Mouse (Mus musculus) kidney, adult 2 months (tissue): Measurements from ENCODE around the gene Faf1. TPM values are rescaled to one million over a fixed set of nuclear protein-coding genes. Genes with fewer than 3 reads are reported as not detected.

Experiments used
- DNase-seq: peaks from one replicate; pipeline ENCODE4 v3.0.0; 2021
- H3K27ac ChIP-seq: fragments of 200-500 bp; 2 replicates; pipeline ENCODE4 v1.5.1; 2012; ENCODE audit warnings: low read depth, low read length, control low read depth, inconsistent platforms; ENCODE audit not compliant: insufficient read depth
- H3K27me3 ChIP-seq: fragments of 200-500 bp; replicated peaks from 2 replicates; pipeline ENCODE4 v1.6.1; 2012; ENCODE audit warnings: mild to moderate bottlenecking, moderate library complexity, low read length, inconsistent platforms; ENCODE audit not compliant: control insufficient read depth, insufficient read depth
- H3K36me3 ChIP-seq: fragments of 200-500 bp; 2 replicates; pipeline ENCODE4 v1.6.1; 2012; ENCODE audit warnings: mild to moderate bottlenecking, moderate library complexity, low read length, inconsistent platforms; ENCODE audit not compliant: control insufficient read depth, insufficient read depth
- H3K4me1 ChIP-seq: fragments of 200-500 bp; 2 replicates; pipeline ENCODE4 v1.6.1; 2011; ENCODE audit warnings: low read length; ENCODE audit not compliant: control insufficient read depth, insufficient read depth
- H3K4me3 ChIP-seq: fragments of 200-500 bp; 2 replicates; pipeline ENCODE4 v1.5.1; 2011; ENCODE audit warnings: mild to moderate bottlenecking, low read depth, low read length, control low read depth; ENCODE audit not compliant: insufficient read depth
- CTCF ChIP-seq: fragments of 200-500 bp; conservative IDR thresholded peaks from 2 replicates; pipeline ENCODE4 v1.5.1; 2011; ENCODE audit warnings: low read depth, mild to moderate bottlenecking, control low read depth, low read length, moderate library complexity, mixed read lengths; ENCODE audit not compliant: insufficient read depth, insufficient read length
- POLR2A ChIP-seq: fragments of 200-500 bp; IDR thresholded peaks from one replicate; pipeline ENCODE4 v1.6.1; 2011; ENCODE audit warnings: low read depth, low read length, control low read depth
- WGBS: fragments of 180-500 bp; shearing (Covaris S2); methylation state at CpG from one replicate; pipeline ENCODE4 v1.1.7; 2018; 5-methylcytosine and 5-hydroxymethylcytosine counted together
- polyA plus RNA-seq: library from polyadenylated mRNA; depleted of rRNA; stranded (reverse); fragments of >200 nt; gene quantifications from 2 replicates; pipeline ENCODE4 v1.2.3, GENCODE M21; 2012

The Faf1 gene
- polyA plus RNA-seq, 1 experiment = 8.7 TPM

DNA sequence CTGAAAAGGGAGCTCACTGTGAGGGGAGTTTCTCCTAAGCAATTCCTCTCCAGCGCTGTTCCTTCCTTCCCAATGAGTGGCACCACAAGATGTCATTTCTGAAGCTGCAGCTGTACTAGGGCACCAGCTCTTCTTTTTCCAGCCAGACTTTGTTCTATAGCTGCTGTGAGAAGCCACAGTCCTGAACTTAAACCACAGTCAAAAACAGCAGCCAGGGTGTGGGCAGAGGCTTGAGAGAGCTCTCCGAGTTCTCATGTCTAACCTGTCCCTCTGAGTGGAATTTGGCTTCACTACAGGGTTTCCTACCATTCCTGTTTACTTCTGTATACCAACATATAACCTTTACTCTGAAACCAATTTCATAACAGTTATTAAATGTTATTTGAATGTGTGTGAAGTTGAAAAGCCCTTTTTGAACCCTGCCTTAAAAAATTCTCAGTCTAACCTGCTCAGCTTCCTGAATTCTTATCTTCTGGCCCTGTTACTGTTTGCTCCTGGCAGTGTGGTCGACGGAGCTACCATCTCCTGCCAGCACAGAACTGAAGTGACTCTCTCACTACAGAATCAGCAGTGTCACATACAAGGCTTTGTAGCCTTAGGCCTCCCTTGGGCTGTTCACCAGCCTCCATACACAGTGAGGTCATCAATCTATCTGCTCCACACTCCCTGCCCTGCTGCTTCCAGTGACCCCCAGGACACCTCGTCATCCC is 287.3 kb downstream of the Faf1 start:
- no peak overlapping the region for H3K27ac ChIP-seq
- H3K4me1 ChIP-seq = no peaks in the 10 kb centered on the region
- 93% methylated on average over 5 of the region's 5 CpGs for WGBS
- H3K36me3 ChIP-seq = no peaks in the 10 kb centered on the region; the same call in 1 of the 2 replicates
- no peak overlapping the region for H3K4me3 ChIP-seq
- no peaks in the 10 kb centered on the region for H3K27me3 ChIP-seq
- DNase-seq = no peak
- TF ChIP-seq CTCF = no peak
- no peak for TF ChIP-seq POLR2A

DNA sequence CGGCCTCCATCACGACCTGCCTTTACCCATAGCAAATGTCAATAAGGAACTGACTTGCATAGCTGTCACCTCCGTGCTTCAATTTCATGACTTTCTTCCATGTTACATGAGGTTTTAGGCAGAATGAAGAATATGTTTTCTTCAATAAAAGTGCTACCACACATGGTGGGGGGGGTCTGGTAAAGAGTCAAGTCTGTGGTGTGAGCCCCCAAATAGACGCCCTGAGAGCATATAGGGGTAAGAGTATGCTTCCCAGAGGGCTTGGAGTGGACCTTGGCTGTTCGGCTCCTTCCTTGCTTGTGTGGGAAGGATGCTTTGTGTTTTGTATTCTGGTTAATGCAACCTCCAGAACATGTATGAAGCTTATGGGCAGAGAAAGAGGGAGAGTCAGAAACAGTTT is 293.2 kb downstream of the Faf1 start:
- no peaks in the 10 kb centered on the region; the same call in 1 of the 2 replicates for H3K27me3 ChIP-seq
- no peak for DNase-seq
- no peaks in the 10 kb centered on the region for H3K4me1 ChIP-seq
- H3K36me3 ChIP-seq = no peaks in the 10 kb centered on the region
- 88% methylated on average over 5 of the region's 5 CpGs for whole genome bisulfite sequencing
- H3K4me3 ChIP-seq = no peak overlapping the region
- no peak for TF ChIP-seq POLR2A
- no peak for TF ChIP-seq CTCF
- no peak overlapping the region for H3K27ac ChIP-seq

DNA sequence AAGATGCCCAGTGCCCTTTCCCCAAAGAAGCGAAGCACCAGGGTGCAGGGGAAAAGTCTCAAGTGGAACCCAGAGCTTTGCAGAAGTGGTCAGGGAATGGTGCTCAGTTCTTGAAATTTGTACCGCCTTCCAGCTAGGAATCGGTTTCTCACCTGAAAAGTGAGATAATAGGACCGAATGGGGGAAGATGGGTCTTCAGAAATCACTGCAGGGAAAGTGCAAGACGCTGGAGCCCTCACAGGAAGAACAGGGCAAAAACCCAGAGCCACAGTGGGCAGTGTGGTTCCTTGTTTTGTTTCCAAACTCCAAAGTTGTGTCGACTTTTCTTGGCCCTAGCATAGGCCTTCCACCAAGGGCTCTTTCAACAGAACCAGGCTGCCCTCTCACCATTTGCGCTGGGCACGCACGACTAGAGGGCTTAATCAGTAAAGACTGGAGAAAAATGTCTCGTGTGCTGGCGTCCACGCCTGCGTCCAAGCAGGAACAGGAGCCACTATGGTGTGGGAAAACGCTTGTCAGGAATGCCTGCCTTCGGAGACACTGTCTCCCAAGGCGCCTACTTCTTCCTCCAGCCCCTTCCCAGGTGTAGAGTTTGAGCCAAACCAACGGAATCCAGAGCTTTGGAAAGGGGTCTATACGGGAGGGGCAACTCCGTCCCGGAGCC is 297.7 kb downstream of the Faf1 start:
- Histone ChIP-seq H3K4me3 (no peak overlapping the region), H3K27me3 (peaks cover 9% of the 10 kb centered on the region), H3K27ac (no peak overlapping the region), H3K4me1 (no peaks in the 10 kb centered on the region), H3K36me3 (no peaks in the 10 kb centered on the region)
- TF ChIP-seq CTCF = no peak
- no peak for TF ChIP-seq POLR2A
- 9% methylated on average over 20 of the region's 20 CpGs for WGBS
- DNase-seq = no peak

DNA sequence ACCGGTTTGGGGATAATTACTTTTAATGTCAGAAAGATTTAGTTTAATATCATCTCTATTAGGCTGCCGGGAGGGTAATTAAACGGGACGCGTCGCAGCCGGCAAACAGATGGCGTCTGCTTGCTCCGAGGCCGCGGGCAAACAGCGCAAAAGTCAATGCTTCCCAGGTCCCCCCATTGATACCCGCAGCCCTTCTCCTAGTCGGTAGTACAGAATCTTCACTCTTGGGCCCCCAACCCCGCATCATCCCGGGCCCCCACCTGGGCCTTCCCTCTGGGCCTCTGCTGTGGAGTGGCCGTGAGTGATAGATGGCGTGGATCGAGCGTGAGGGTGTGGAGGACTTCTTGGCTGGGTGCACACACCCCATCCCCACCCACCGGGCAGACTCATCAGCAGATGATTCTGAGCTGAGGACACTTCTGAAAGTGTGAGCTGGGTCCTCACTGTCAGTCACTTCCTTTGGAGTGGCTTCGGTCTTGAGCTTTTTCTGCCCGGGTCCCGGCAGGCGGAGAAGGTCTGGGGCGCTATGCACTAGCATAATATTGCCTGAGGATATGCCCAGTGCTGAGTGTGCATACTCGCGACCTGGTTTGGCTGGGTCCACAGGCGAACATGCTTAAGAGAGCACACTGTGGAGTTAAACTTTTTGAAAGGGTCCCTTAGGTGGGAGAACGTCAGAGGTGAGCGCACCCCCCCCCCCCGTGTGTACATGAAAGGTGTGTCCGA is 298.4 kb downstream of the Faf1 start:
- TF ChIP-seq CTCF (no peak), POLR2A (no peak)
- H3K36me3 ChIP-seq = no peaks in the 10 kb centered on the region
- peaks cover 11% of the 10 kb centered on the region for H3K27me3 ChIP-seq
- H3K4me1 ChIP-seq = no peaks in the 10 kb centered on the region
- H3K4me3 ChIP-seq = no peak overlapping the region
- no peak overlapping the region for H3K27ac ChIP-seq
- DNase-seq = no peak
- 3% methylated on average over 33 of the region's 33 CpGs for WGBS

DNA sequence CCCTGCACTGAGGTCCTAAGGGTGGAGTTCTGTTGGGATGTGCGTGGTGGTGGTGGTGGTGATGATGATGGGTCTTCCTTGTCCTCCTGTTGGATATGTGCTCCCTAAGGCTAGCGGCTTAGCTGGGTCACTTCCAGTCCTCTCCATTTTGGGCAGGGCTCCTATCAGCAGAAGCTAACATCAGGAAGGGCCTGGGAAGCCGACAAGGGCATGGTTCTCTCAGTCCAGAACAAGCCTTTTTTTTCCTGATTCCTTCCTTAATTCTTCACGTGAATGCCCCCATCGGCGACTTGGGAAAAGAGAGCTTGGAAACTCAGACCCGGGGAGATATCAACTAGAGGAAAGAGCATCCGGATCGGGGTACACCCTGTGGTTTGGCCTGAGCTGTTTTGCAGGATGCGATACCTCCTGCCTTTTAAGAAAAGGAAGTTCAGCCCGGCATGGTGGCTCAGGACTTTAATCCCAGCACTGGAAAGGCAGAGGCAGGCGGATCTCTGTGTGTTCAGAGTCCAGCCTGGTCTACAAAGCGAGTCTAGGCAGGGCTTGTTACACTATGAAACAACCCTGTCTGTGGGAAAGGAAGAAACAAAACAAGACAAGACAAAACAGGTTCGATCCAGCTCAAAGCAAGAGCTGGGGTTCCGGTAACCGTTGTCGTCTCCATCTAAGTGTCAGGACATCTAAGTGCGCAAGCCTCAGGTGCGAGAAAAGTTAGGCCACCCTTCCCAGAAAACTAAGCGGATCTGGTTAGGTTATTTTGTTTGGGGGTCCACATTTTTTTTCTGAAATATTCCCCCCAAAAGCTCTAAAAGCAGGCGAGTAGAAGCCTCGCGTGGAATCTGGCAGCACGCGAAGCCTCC is 299.2 kb downstream of the Faf1 start:
- no peak for DNase-seq
- Histone ChIP-seq H3K4me3 (no peak overlapping the region), H3K27me3 (peaks cover 16% of the 10 kb centered on the region), H3K4me1 (no peaks in the 10 kb centered on the region), H3K27ac (no peak overlapping the region), H3K36me3 (no peaks in the 10 kb centered on the region)
- TF ChIP-seq CTCF (no peak), POLR2A (no peak)
- 13% methylated on average over 25 of the region's 25 CpGs for WGBS

DNA sequence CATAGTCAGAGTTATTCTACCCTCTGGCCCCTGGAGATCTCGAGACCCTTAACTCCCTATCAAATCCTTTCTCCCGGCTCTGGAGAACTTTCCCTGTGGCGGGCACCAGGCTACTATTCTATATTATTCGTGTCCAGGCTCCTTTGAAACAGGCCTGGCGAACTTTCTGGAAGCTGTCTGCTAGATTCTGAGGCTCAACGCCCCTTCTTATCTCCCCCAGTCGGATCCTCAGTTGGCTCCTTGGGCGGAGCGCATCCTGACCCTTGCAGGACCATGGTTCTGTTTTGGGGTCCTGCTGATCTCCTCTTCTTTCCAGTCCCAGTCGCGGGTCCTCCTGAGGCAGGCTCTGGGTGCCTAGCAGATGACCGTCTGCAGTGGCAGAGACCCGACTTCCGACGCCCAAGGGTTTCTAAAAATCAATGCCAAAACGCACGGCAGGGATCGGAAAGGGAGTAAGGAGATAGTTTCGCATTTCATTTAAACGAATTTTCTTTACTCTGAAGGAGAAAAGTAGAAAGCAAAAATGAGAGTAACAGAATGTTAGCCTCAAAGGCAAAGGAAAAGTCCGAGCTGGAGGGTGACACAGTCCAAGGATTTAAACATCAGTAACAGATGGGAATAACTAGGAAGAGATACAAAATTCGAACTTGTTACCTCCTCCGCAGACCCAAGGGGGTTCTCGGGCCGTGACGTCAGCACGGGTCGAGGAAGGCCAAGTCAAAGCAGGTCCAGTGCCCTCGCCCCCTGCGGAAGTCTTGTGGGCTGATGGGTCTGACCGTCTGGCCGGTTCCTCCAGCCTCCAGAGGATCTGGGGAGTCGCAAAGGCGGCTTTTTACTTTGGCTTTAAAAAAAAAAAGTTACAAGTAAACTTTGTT is 300.1 kb downstream of the Faf1 start:
- 8% methylated on average over 34 of the region's 34 CpGs for WGBS
- no peak overlapping the region for H3K27ac ChIP-seq
- DNase-seq = no peak
- H3K27me3 ChIP-seq = peaks cover 20% of the 10 kb centered on the region
- TF ChIP-seq POLR2A (no peak), CTCF (no peak)
- no peak overlapping the region for H3K4me3 ChIP-seq
- H3K4me1 ChIP-seq = no peaks in the 10 kb centered on the region
- no peaks in the 10 kb centered on the region for H3K36me3 ChIP-seq
